Mouse (Mus musculus): ENCODE data around the gene Trip10.

Trip10 gene
- long read RNA-seq, experiment 1, transcript Trip10-207 (14 exons, 2,016 nt), result minor isoform, 6 of 24 reads
- long read RNA-seq, experiment 1, transcript Trip10-201 (14 exons, 2,224 nt), result major isoform, 11 of 24 reads
- long read RNA-seq, experiment 1, partial matches to known transcripts, result 5 of 24 reads
- long read RNA-seq, experiment 1, other reads (novel, unspliced or antisense), result 2 of 24 reads
- long read RNA-seq, experiment 2, transcript Trip10-207 (14 exons, 2,016 nt), result major isoform, 6 of 21 reads
- long read RNA-seq, experiment 2, partial matches to known transcripts, result 8 of 21 reads
- long read RNA-seq, experiment 2, other reads (novel, unspliced or antisense), result 3 of 21 reads

DNA sequence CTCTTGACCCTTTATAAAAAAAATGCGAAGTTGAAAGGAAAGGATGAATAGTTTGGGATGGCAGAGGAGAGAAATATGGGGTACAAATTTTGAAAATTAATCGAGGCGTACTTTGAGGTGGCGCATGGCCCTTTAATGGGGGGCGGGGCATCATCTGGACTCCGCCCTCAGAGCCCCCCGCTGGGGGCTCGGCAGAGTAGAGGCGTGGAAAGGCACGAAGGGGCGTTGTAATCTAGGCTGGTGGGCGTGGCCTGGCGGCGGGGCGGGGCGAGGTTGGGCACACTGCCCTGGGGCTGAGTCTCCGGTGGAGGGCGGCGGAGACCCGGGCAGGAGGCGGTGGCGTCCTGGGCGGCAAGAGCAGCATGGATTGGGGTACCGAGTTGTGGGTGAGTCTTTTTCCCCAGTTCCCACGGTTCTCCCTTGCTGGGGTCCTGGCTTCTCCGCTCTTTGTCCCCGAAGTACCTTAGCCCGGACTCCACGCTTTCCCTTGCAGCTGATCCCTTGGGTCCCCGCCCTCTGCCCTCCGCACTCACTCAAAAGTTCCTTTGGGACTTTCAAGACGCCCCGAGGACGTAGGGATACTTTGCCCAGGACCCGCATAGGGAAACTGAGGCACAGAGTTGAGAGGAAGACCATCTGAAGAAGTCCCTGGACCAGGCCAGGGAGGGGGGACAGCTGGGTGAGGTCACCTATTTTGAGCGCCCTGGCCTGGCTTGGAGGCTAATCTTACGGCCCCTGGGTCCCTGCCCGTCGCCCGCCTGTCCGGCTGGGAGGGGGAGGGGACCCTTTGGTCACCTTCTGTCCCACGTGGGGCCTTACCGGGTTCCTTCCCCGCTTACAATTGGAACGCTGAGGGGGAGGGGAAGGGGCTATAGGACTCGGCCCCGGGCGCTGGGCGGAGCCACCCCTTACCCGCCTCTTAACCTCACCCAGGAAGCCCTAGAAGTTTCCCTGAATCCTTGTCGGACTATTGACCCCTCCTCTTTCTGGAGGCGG is at the start of gene Trip10:
Gene Trip10, plus strand, starts transcription at position 270 of the 996 bp plus-strand sequence.
- intact Hi-C loops (cut with DNase I), result loop anchor here (2.0 kb wide), 1 partner anchor 27 kb away; no protein-coding TSS in a partner anchor

- intact Hi-C loops (cut with DNase I), result no loop called here
Observed at GRCm38 (mm10) chr17:57201841-57202724, 47.2 kb upstream of the Trip10 start.

- intact Hi-C loops (cut with DNase I), result no loop called here
Observed at GRCm38 (mm10) chr17:57207938-57208337, 41.3 kb upstream of the Trip10 start.

DNA sequence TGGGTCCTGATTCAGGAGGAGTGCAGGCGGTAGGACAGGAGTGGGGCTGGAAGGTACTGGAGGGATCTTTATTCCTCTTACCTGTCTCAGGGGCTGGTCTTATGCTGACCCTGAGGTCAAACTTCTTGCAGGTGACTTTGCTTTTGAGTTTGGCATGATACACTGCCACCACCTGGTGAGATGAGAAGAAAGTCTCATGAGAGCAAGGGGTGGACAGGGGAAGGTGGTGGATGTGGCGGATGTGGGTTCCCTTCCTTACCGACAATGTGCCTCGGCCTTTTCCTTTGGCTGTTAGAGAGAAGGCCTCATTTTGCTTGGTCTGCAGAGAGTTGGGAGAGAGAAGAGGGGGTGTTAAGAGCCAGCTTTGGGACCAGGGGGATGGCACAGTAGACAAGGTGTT is 39.9 kb upstream of the Trip10 start:
- intact Hi-C loops (cut with DNase I), result no loop called here

GRCm38 (mm10) chr17:57211501-57211900 is 37.8 kb upstream of the Trip10 start:
- intact Hi-C loops (cut with DNase I), result no loop called here

DNA sequence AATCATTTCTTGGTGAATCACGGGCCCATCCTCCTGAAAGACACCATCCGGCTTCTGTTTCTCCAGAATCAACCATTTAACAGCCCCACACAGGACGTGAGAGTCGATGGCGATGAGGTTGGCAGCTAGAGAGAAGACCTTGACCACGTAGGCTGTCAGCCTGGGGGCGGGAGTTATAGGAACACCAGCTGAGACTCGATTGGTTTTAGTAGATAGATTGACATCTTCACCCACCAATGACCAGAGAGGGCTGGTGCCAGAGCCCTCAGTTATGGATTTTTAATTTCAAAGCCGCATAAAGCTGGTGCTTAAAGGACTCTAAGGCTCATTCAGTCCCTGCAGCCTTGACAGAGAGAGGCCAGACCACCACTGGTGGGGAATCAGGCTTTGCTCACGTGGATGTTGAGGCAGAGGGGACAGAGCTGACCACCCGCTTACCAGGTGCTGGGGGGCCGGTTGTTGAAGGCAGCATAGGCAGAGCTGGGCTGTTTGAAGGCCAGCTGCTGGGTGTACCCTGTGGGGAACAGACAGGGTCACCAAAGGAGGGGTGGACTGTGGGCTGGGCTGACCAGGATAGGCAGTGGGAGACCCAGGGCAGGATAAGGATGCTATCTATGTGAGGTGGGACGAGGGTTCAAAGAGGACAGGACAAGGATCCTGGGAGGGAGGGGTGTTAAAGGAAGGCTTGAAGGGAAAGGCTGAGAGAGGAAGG is 34.4 kb upstream of the Trip10 start:
- intact Hi-C loops (cut with DNase I), result no loop called here

DNA sequence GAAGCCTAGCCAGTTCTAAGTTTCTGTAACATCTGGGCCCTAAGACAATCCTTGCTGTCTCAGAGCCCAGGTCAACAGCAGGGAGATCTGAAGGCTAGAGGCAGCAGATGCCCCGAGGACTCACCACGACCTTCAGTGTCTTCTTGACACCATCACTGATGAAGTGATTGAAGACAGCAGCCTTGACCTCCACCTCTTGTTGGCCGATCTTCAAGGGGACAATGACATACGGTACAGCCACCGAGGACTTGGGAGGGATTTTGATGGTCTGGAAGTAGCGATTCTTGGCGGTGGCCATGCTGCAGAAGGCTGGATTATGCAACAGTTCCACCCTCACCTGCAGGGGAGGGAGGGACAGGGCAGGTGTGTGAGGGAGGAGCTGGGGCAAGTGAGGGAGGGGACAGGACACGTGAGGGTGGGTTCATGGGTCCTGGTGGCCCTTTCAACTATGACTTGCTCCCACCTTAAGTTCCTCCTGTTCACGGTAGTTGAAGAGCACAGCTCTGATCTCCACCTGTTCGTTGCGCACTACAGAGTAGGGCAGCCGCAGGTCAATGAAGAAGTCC is 30.8 kb upstream of the Trip10 start:
- intact Hi-C loops (cut with DNase I), result no loop called here

DNA sequence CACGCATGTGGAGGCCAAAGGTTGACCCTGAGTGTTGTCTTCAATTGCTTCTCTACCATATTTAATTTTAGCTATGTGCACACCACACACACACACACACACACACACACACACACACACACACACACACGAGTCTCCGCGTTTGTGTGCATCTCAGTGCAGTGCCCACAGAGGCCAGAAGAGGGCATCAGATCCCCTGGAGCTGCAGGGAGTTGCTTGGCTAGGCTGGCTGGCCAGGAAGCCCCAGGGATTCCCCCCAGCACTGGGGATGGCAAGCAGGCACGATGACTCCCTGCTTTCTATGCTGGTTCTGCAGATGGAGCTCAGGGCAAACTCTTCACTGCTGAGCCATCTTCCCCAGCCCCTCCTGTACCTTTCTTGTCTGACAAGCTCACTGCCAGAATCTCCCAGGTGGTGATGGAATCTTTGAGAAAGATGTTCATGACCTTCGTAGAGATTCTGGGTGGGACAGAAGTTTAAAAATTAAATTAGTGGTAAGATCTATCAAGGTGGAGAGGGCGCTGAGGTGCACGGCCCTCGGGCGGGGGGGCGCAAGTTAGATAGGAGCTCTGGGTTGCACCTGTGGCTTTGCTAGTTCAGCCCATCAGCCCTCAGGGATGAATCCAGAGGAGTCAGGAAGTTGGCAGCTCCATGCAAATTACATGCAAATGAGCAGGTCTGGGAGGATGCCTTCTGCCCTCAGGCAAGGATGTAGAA is 29.9 kb upstream of the Trip10 start:
- intact Hi-C loops (cut with DNase I), result no loop called here

- intact Hi-C loops (cut with DNase I), result loop anchor here (2.0 kb wide), 2 partner anchors 57 to 115 kb away; no protein-coding TSS in a partner anchor
Observed at GRCm38 (mm10) chr17:57219884-57220207, 29.4 kb upstream of the Trip10 start.

GRCm38 (mm10) chr17:57221911-57222310 is 27.3 kb upstream of the Trip10 start:
- intact Hi-C loops (cut with DNase I), result loop anchor here (2.0 kb wide), 2 partner anchors 55 to 113 kb away; no protein-coding TSS in a partner anchor

- intact Hi-C loops (cut with DNase I), result no loop called here
Observed at GRCm38 (mm10) chr17:57223313-57223712, 25.9 kb upstream of the Trip10 start.

DNA sequence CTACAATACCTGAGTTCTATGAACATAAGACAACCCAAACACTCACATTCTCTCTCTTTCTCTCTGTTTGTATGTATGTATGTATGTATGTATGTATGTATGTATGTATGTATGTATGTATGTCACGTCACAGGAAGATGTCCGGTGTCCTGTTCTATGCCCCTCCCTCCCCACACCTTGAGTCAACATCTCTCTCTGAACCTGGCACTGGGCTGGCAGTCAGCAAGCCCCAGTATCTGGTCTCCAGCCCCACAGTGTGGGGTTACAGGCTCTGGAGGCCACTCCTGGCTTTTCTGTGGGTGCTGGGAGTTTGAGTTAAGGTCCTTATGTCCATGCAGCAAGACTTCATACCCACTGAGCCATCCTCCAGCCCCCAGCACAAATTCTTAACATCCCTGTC is 21.8 kb upstream of the Trip10 start:
- intact Hi-C loops (cut with DNase I), result no loop called here

DNA sequence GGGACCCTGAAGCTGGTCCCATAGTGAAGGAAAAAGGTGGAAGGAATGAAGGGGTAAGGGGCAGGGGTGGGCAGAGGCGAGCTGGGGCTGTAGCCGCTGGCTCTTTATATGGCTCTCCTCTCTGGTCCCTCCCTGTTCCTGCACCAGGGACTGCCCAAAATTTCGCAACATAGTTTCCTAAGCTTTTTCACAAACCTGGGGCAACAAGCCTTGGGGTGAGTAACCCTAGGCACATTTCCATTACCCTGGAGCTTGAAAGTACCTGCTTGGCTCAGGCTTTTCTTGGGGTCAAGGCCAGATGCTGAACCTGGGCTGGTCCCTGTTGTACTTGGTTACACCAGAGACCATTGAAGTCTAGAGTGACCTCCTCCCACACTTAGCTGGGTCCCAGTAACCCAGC is 21.2 kb upstream of the Trip10 start, which contains the start of gene C3:
Gene C3, minus strand, starts transcription at position 123 of the 400 bp plus-strand sequence.
- intact Hi-C loops (cut with DNase I), result no loop called here

GRCm38 (mm10) chr17:57228873-57229272 is 20.4 kb upstream of the Trip10 start:
- intact Hi-C loops (cut with DNase I), result no loop called here

GRCm38 (mm10) chr17:57229851-57230727 is 19.2 kb upstream of the Trip10 start:
- intact Hi-C loops (cut with DNase I), result no loop called here

DNA sequence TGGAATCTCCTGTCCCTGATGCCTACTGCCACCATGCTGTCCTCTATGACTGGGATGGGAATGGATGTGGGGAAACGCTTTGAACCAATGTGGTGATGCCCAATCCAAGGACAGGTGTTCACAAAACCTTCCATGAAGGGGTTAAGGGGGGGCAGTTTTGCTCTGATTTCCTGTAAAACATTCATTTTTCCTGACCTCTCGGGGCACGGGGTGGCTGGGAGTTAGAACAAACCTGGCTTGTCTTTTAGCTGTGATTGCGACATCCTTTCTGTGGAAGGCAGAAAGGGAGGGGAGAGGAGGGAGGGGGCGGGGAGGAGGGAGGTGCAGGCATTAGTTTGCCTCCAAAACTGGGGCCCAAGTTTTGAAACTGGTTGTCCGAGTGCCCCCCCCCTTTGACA is 18.5 kb upstream of the Trip10 start:
- intact Hi-C loops (cut with DNase I), result no loop called here

- intact Hi-C loops (cut with DNase I), result no loop called here
Observed at GRCm38 (mm10) chr17:57231321-57231771, 17.9 kb upstream of the Trip10 start.

DNA sequence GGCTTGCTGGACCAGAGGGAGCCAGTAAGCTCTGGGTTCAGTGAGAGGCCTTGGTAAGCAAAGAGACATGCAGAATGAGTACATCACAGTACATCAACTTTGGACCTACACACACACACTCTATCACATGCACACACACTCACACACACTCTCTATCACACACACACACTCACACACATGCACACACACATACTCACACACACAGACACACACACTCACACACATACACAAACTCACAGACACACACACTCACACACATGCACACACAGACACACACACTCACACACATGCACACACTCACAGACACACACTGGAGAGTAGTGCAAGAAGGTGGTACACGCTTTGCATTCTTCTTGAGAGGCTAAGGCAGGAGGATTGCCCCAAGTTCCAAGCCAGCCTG is 17.1 kb upstream of the Trip10 start:
- intact Hi-C loops (cut with DNase I), result no loop called here
